Mouse (Mus musculus): ENCODE data around the gene Slc35a3. TPM values are rescaled to one million over a fixed set of nuclear protein-coding genes. Genes with fewer than 3 reads are reported as not detected.

Gene Slc35a3
- polyA plus RNA-seq, 1 experiment from 2014 or later = 25.2 TPM

DNA sequence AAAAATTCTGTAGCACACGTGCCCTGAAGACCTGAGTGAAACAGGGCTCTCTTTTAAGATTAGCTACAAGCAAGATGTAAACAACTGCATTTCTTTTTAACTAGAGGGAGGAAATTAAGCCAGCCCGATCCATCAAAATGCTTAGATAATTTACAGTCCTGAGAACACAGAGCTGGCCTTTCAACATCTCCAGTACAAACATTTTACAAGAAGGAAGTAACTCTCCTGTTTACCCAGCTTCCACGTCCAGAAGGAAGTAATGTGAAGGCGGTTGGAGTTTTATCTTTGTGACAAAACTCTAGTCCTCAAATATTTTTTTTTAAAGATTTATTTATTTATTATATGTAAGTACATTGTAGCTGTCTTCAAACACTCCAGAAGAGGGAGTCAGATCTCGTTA lies 27.5 kb upstream of the Slc35a3 start:
- TF ChIP-seq EP300 (optimal IDR thresholded peaks at IDR 0.05) = no peak
- no peak for TF ChIP-seq CTCF (IDR thresholded peaks at IDR 0.05; ENCODE audit: low read depth)
- WGBS = 41% methylated on average over 5 of the region's 5 CpGs
- no peak overlapping the region for H3K9ac ChIP-seq (ENCODE audit: low read length)

GRCm38 (mm10) chr3:116737326-116737731 lies 24.7 kb upstream of the Slc35a3 start:
- no peak overlapping the region for H3K9ac ChIP-seq (ENCODE audit: low read length)
- DNase-seq (ENCODE audit: low spot score) (no peak), ATAC-seq (ENCODE audit: low FRiP score, low TSS enrichment) (0 out of 2 replicates have a peak, but pooled peaks have one; percentile 50)
- H3K36me3 ChIP-seq (ENCODE audit: control insufficient read depth, insufficient read depth, low read length) = no peaks in the 10 kb centered on the region
- no peak overlapping the region for H3K27ac ChIP-seq (replicated peaks)
- WGBS = 72% methylated on average over 8 of the region's 8 CpGs
- TF ChIP-seq CTCF (IDR thresholded peaks at IDR 0.05; ENCODE audit: low read depth) (peak; percentile 29; the same call in 1 of the 2 replicates), EP300 (optimal IDR thresholded peaks at IDR 0.05) (no peak)
- H3K4me2 ChIP-seq (replicated peaks; ENCODE audit: low read depth) = no peak overlapping the region
- no peaks in the 10 kb centered on the region for H3K9me3 ChIP-seq (ENCODE audit: control insufficient read depth, low read length)
- H3K4me3 ChIP-seq (ENCODE audit: low read depth, low read length) = no peak overlapping the region
- no peaks in the 10 kb centered on the region for H3K27me3 ChIP-seq (ENCODE audit: control insufficient read depth, insufficient read depth, low read length)
- H3K4me1 ChIP-seq (replicated peaks; ENCODE audit: control insufficient read depth, insufficient read depth) = no peaks in the 10 kb centered on the region

More for the DNA sequence above, 27.5 kb upstream of the Slc35a3 start:
- no peaks in the 10 kb centered on the region for H3K9me3 ChIP-seq (ENCODE audit: control insufficient read depth, low read length)
- no peaks in the 10 kb centered on the region for H3K36me3 ChIP-seq (ENCODE audit: control insufficient read depth, insufficient read depth, low read length)
- ATAC-seq (ENCODE audit: low FRiP score, low TSS enrichment) (peak; percentile 55; the same call in 1 of the 2 replicates), DNase-seq (ENCODE audit: low spot score) (no peak)
- no peaks in the 10 kb centered on the region for H3K27me3 ChIP-seq (ENCODE audit: control insufficient read depth, insufficient read depth, low read length)
- H3K4me1 ChIP-seq (replicated peaks; ENCODE audit: control insufficient read depth, insufficient read depth) = no peaks in the 10 kb centered on the region
- no peak overlapping the region for H3K4me2 ChIP-seq (replicated peaks; ENCODE audit: low read depth)
- no peak overlapping the region for H3K4me3 ChIP-seq (ENCODE audit: low read depth, low read length)
- H3K27ac ChIP-seq (replicated peaks) = no peak overlapping the region

GRCm38 (mm10) chr3:116729483-116730174 lies 17.0 kb upstream of the Slc35a3 start:
- ATAC-seq (ENCODE audit: low FRiP score, low TSS enrichment) (no peak), DNase-seq (ENCODE audit: low spot score) (no peak)
- H3K4me2 ChIP-seq (replicated peaks; ENCODE audit: low read depth) = no peak overlapping the region
- TF ChIP-seq CTCF (IDR thresholded peaks at IDR 0.05; ENCODE audit: low read depth) (no peak), EP300 (optimal IDR thresholded peaks at IDR 0.05) (no peak)
- H3K27me3 ChIP-seq (ENCODE audit: control insufficient read depth, insufficient read depth, low read length) = no peaks in the 10 kb centered on the region
- no peak overlapping the region for H3K4me3 ChIP-seq (ENCODE audit: low read depth, low read length)
- H3K36me3 ChIP-seq (ENCODE audit: control insufficient read depth, insufficient read depth, low read length) = no peaks in the 10 kb centered on the region
- no peak overlapping the region for H3K27ac ChIP-seq (replicated peaks)
- 63% methylated on average over 2 of the region's 2 CpGs for WGBS
- H3K9me3 ChIP-seq (ENCODE audit: control insufficient read depth, low read length) = no peaks in the 10 kb centered on the region
- no peaks in the 10 kb centered on the region for H3K4me1 ChIP-seq (replicated peaks; ENCODE audit: control insufficient read depth, insufficient read depth)
- no peak overlapping the region for H3K9ac ChIP-seq (ENCODE audit: low read length)

DNA sequence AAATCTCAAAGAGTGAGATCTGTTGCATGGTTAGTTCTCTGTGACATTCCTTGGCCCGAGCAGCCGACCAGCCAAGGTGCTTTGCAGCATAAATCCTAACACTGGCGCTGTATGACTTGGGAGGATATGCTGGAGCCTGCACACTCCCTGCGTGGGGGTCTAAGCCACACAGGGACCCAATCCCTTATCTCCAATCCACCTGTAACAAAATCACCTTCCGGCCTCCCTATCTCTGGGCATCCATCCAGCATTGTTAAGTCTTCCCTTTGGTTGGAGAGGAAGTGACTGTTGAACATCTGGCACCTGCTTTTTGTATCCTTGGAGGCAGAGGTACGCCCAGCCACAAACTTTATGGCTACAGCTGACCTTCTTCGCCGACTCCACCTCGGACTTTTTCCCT lies 14.2 kb upstream of the Slc35a3 start:
- ATAC-seq (ENCODE audit: low FRiP score, low TSS enrichment) = peak; percentile 55; the same call in 1 of the 2 replicates
- TF ChIP-seq CTCF (IDR thresholded peaks at IDR 0.05; ENCODE audit: low read depth) (no peak), EP300 (optimal IDR thresholded peaks at IDR 0.05) (no peak)
- 38% methylated on average over 9 of the region's 9 CpGs for WGBS

DNA sequence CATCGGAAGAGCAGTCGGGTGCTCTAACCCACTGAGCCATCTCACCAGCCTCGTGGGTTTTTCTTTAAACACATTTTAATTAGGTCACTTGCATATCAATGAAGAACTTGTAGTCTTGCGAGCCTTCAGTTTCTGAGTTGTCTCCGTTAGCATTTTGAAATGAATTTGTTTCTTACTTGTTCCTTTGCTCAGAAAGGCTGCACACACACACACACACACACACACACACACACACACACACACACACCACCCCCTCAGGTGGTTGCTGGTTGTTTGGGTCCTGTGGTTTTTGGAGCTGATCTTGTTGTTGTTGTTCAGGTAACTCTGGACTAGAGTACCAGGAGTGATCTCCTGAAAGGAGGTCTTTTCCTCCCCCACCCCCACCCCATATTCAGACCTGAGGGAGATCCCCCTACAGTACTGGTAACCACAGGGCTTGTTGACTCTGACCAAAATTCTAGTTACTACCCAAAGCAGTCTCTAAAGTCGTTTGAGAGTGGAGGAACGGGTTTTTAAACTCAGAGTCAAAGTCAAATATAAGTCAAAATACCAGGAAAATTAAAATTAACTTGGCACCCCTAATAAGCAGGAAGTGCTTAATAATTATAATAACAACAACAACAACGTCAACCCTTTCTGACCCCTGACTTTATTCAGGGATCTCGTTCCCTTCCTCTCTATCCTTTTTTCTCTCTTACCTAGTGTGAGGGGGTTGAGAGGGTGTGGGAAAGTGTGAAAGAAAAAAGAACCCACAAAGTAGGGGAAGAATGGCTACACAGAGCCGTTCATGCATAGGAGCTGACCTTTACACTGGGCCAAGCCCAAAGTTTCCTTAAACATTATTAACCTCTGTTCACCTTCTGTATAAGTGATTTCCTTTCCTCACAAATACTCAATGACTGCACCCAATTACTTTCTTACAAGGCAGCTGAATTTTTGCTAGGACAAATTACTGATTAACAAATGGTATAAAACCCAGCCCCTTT lies 11.2 kb upstream of the Slc35a3 start:
- TF ChIP-seq EP300 (optimal IDR thresholded peaks at IDR 0.05) (no peak), CTCF (IDR thresholded peaks at IDR 0.05; ENCODE audit: low read depth) (no peak)
- no peaks in the 10 kb centered on the region for H3K27me3 ChIP-seq (ENCODE audit: control insufficient read depth, insufficient read depth, low read length)

More for the DNA sequence above, 14.2 kb upstream of the Slc35a3 start:
- Histone ChIP-seq H3K27ac (replicated peaks) (peak overlapping the region; percentile 40), H3K4me3 (ENCODE audit: low read depth, low read length) (no peak overlapping the region), H3K4me2 (replicated peaks; ENCODE audit: low read depth) (no peak overlapping the region), H3K27me3 (ENCODE audit: control insufficient read depth, insufficient read depth, low read length) (no peaks in the 10 kb centered on the region), H3K36me3 (ENCODE audit: control insufficient read depth, insufficient read depth, low read length) (no peaks in the 10 kb centered on the region), H3K9me3 (ENCODE audit: control insufficient read depth, low read length) (no peaks in the 10 kb centered on the region), H3K9ac (ENCODE audit: low read length) (no peak overlapping the region), H3K4me1 (replicated peaks; ENCODE audit: control insufficient read depth, insufficient read depth) (no peaks in the 10 kb centered on the region)
- DNase-seq (ENCODE audit: low spot score) = peak; percentile 36

More for the DNA sequence above, 11.2 kb upstream of the Slc35a3 start:
- ATAC-seq (ENCODE audit: low FRiP score, low TSS enrichment) (peak; percentile 66; the same call in 1 of the 2 replicates), DNase-seq (ENCODE audit: low spot score) (no peak)
- Histone ChIP-seq H3K4me1 (replicated peaks; ENCODE audit: control insufficient read depth, insufficient read depth) (no peaks in the 10 kb centered on the region), H3K9me3 (ENCODE audit: control insufficient read depth, low read length) (no peaks in the 10 kb centered on the region), H3K9ac (ENCODE audit: low read length) (no peak overlapping the region), H3K4me2 (replicated peaks; ENCODE audit: low read depth) (no peak overlapping the region), H3K27ac (replicated peaks) (no peak overlapping the region), H3K4me3 (ENCODE audit: low read depth, low read length) (no peak overlapping the region), H3K36me3 (ENCODE audit: control insufficient read depth, insufficient read depth, low read length) (no peaks in the 10 kb centered on the region)
- WGBS = 48% methylated on average over 10 of the region's 10 CpGs
